Mouse (Mus musculus): ENCODE measurements at regions not wholly inside any gene's neighbourhood (a gene's known extent, or its start where the extent isn't known, plus 50 kb on each side); places are given as distances from the start of the nearest gene placed in this dataset.
"Not testable (repeated sequence)": the region's sequence is repeated elsewhere in the genome, so short reads cannot be mapped to it uniquely, and the experiment has no call there.

GRCm38 (mm10) chr8:109311484-109312210 lies 182.2 kb upstream of the Pmfbp1 start:
- no peak for DNase-seq (ENCODE audit: low spot score)

GRCm38 (mm10) chr8:109312731-109313130 lies 181.1 kb upstream of the Pmfbp1 start:
- no peak for DNase-seq (ENCODE audit: low spot score)

GRCm38 (mm10) chr8:109320955-109321354 lies 172.9 kb upstream of the Pmfbp1 start:
- no peak for DNase-seq (ENCODE audit: low spot score)

GRCm38 (mm10) chr8:109323351-109323750 lies 170.5 kb upstream of the Pmfbp1 start:
- DNase-seq (ENCODE audit: low spot score): no peak

GRCm38 (mm10) chr8:109324241-109324640 lies 169.6 kb upstream of the Pmfbp1 start:
- DNase-seq (ENCODE audit: low spot score): no peak

GRCm38 (mm10) chr8:109336203-109336602 lies 157.6 kb upstream of the Pmfbp1 start:
- DNase-seq (ENCODE audit: low spot score): no peak

- no peak for DNase-seq (ENCODE audit: low spot score)
These were observed 155.5 kb upstream of the Pmfbp1 start for GRCm38 (mm10) chr8:109338220-109338835.

GRCm38 (mm10) chr8:109340647-109341046 lies 153.2 kb upstream of the Pmfbp1 start:
- not testable (repeated sequence) for DNase-seq (ENCODE audit: low spot score)

GRCm38 (mm10) chr8:109355168-109355567 lies 138.7 kb upstream of the Pmfbp1 start:
- no peak for DNase-seq (ENCODE audit: low spot score)

GRCm38 (mm10) chr8:109359396-109360051 lies 134.3 kb upstream of the Pmfbp1 start:
- DNase-seq (ENCODE audit: low spot score): no peak

GRCm38 (mm10) chr8:109360081-109360715 lies 133.6 kb upstream of the Pmfbp1 start:
- DNase-seq (ENCODE audit: low spot score): no peak

- no peak for DNase-seq (ENCODE audit: low spot score)
These were observed 132.9 kb upstream of the Pmfbp1 start for GRCm38 (mm10) chr8:109360904-109361303.

GRCm38 (mm10) chr8:109361575-109362361 lies 132.1 kb upstream of the Pmfbp1 start:
- no peak for DNase-seq (ENCODE audit: low spot score)

GRCm38 (mm10) chr8:109363185-109363845 lies 130.5 kb upstream of the Pmfbp1 start:
- DNase-seq (ENCODE audit: low spot score): no peak

GRCm38 (mm10) chr8:109373977-109374376 lies 119.8 kb upstream of the Pmfbp1 start:
- DNase-seq (ENCODE audit: low spot score): no peak

GRCm38 (mm10) chr8:109384881-109385280 lies 108.9 kb upstream of the Pmfbp1 start:
- DNase-seq (ENCODE audit: low spot score): no peak

GRCm38 (mm10) chr8:109395133-109395855 lies 98.5 kb upstream of the Pmfbp1 start:
- no peak for DNase-seq (ENCODE audit: low spot score)

GRCm38 (mm10) chr8:109399616-109400015 lies 94.2 kb upstream of the Pmfbp1 start:
- no peak for DNase-seq (ENCODE audit: low spot score)

- DNase-seq (ENCODE audit: low spot score): no peak
These were observed 93.6 kb upstream of the Pmfbp1 start for GRCm38 (mm10) chr8:109400192-109400591.

GRCm38 (mm10) chr8:109407913-109408312 lies 85.9 kb upstream of the Pmfbp1 start:
- DNase-seq (ENCODE audit: low spot score): no peak
